8 mouse cellular contexts compared by ENCODE assay signal in genomic region chr11:46311181-46311702, GRCm38 (mm10). TPM values are rescaled to one million over a fixed set of nuclear protein-coding genes. Genes with fewer than 3 reads are reported as not detected.
DNase-seq lines count a peak whose midpoint lies in the region; ATAC-seq and TF ChIP-seq lines count a peak whose summit lies in the region.

No protein-coding gene starts in this region.

- peak overlapping the region; percentile 87 for H3K4me3 ChIP-seq in gastrocnemius, adult 2 months
- peak overlapping the region; percentile 88 for H3K4me3 ChIP-seq in heart, postnatal 0 days (ENCODE audit: low read depth, low read length)
- H3K4me3 ChIP-seq in liver, embryonic 15.5 days (replicated peaks), result peak overlapping the region; percentile 65

- H3K27ac ChIP-seq in gastrocnemius, adult 2 months, result no peak overlapping the region; the same call in 1 of the 2 replicates
- H3K27ac ChIP-seq in heart, postnatal 0 days (ENCODE audit: low read depth), result peak overlapping the region; percentile 7; the same call in 1 of the 2 replicates
- H3K27ac ChIP-seq in liver, embryonic 15.5 days (replicated peaks), result 0 out of 2 replicates have a peak overlapping the region, but pooled peaks have one; percentile 51

- TF ChIP-seq EP300 in heart, postnatal 0 days (IDR thresholded peaks at IDR 0.05; ENCODE audit: low read depth), result no peak

- DNase-seq in gastrocnemius, adult 2 months, result no peak
- DNase-seq in gastrocnemius, postnatal 14 days, result no peak
- peak; percentile 83 for DNase-seq in A20 (ENCODE audit: low read depth, low spot score)
- DNase-seq in cerebellum, adult 18-20 months, result peak; percentile 67 to 68
- no peak for DNase-seq in heart, postnatal 0 days (ENCODE audit: low spot score)
- DNase-seq in right cerebral cortex, postnatal 4 days, result peak; percentile 40
- DNase-seq in layer of hippocampus, postnatal 36 days, result no peak

- H3K36me3 ChIP-seq in heart, postnatal 0 days (replicated peaks; ENCODE audit: control insufficient read depth, insufficient read depth, low read length), result no peaks in the 10 kb centered on the region
- H3K36me3 ChIP-seq in liver, embryonic 15.5 days (replicated peaks), result no peaks in the 10 kb centered on the region

- TF ChIP-seq CTCF in gastrocnemius, adult 2 months (IDR thresholded peaks at IDR 0.05), result no peak
- no peak for TF ChIP-seq CTCF in heart, postnatal 0 days (IDR thresholded peaks at IDR 0.05; ENCODE audit: low read depth)

- peaks cover 9% of the 10 kb centered on the region; the same call in 1 of the 2 replicates for H3K4me1 ChIP-seq in heart, postnatal 0 days (ENCODE audit: control insufficient read depth, insufficient read depth)
- peaks cover 25% of the 10 kb centered on the region for H3K4me1 ChIP-seq in liver, embryonic 15.5 days (replicated peaks)

- H3K27me3 ChIP-seq in heart, postnatal 0 days (ENCODE audit: control insufficient read depth, insufficient read depth, low read length), result peaks cover 3% of the 10 kb centered on the region; the same call in 1 of the 2 replicates
- H3K27me3 ChIP-seq in liver, embryonic 15.5 days, result peaks cover 40% of the 10 kb centered on the region

- peak overlapping the region; percentile 59 for H3K9ac ChIP-seq in heart, postnatal 0 days (replicated peaks; ENCODE audit: low read depth, low read length)
- peak overlapping the region; percentile 54 for H3K9ac ChIP-seq in liver, embryonic 15.5 days

- intact Hi-C loops in gastrocnemius, adult 2 months (cut with DNase I), result no loop called here
- intact Hi-C loops in gastrocnemius, postnatal 14 days (cut with DNase I; ENCODE audit: low total_unique reads), result no loop called here

- ATAC-seq in heart, postnatal 0 days (ENCODE audit: insufficient read depth, low read depth), result no peak
- ATAC-seq in liver, embryonic 15.5 days (ENCODE audit: insufficient read depth), result no peak

- H3K9me3 ChIP-seq in heart, postnatal 0 days (replicated peaks; ENCODE audit: control insufficient read depth, low read length), result no peaks in the 10 kb centered on the region
- no peaks in the 10 kb centered on the region for H3K9me3 ChIP-seq in liver, embryonic 15.5 days (replicated peaks)

- H3K4me2 ChIP-seq in heart, postnatal 0 days (ENCODE audit: low read depth, low read length), result peak overlapping the region; percentile 97
- H3K4me2 ChIP-seq in liver, embryonic 15.5 days, result peak overlapping the region; percentile 91

- WGBS in heart, postnatal 0 days, result 14% methylated on average over 14 of the region's 14 CpGs
- WGBS in liver, embryonic 15.5 days (ENCODE audit: insufficient replicate concordance), result 2% methylated on average over 14 of the region's 14 CpGs

RNA-seq across cellular contexts. Expression of gene Cyfip2, which starts 1.4 kb away (rescaled TPM):
- 10 to 100 TPM in 1 of 2 experiments, 1 to 10 TPM in 1; 2.3 to 10.1 TPM for total RNA-seq in gastrocnemius, adult 2 months (2021)
- total RNA-seq in gastrocnemius, postnatal 14 days (2021), result under 1 TPM; 0.49 to 0.70 TPM
- 15.6 and 22.4 TPM in 2 replicates for total RNA-seq in heart, postnatal 0 days (2014; rRNA removed; ENCODE audit: low replicate concordance)
- 6.0 and 6.3 TPM in 2 replicates for polyA plus RNA-seq in heart, postnatal 0 days (2015; fragmentation: Nextera tagmentation; extraction: Ambion mirVana)
- 4.0 and 4.9 TPM in 2 replicates for polyA plus RNA-seq in liver, embryonic 15.5 days (2015; fragmentation: Nextera tagmentation; extraction: Ambion mirVana)
- total RNA-seq in layer of hippocampus, postnatal 36 days (2021), result 100 to 1,000 TPM; 491 to 500 TPM

Comparison
In these comparisons a context has a peak if more than half of its experiments do, and no peak if none do; other contexts are left out.
1. DNase-seq: peak in A20 (single experiment), cerebellum, adult 18-20 months (2 of 2) and right cerebral cortex, postnatal 4 days (single experiment); none in gastrocnemius, adult 2 months (single experiment), gastrocnemius, postnatal 14 days (single experiment), heart, postnatal 0 days (single experiment) and layer of hippocampus, postnatal 36 days (0 of 2).
2. RNA of gene Cyfip2, which starts 1.4 kb away (total RNA-seq): 491 to 500 TPM in layer of hippocampus, postnatal 36 days; 15.6 to 22.4 TPM in heart, postnatal 0 days, 2.3 to 10.1 TPM in gastrocnemius, adult 2 months and 0.49 to 0.70 TPM in gastrocnemius, postnatal 14 days; every median in the first group is over 10 times any median in the second.
3. Peak in every context shown above with its lines, with median percentiles within 50 percentile points of each other: H3K4me3 ChIP-seq.